In the genomic region with DNA sequence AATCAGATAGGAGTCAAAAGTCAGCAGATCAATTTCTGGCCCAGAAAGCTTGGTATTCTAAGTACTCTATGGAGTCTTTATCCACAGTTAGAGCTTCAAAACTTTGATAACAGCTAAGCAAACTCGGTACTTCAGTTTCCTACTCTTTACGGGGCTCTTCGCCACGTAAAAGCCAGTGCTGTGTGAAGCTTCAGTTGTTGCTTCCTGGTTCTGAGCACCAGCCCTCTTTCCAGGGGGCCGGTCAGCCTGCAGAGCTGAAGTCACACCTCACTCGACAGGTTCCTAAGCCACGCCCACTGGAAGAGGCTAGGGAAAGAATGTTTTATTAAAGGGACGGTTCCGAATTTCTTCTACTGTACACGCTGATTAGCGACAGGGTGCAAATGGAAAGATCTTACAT, we compare ENCODE assay signal across 9 mouse cellular contexts. TPM values are rescaled to one million over a fixed set of nuclear protein-coding genes. Genes with fewer than 3 reads are reported as not detected.
A peak's percentile ranks its signal among the peaks of the same experiment; 100 is the strongest.
DNase-seq lines count a peak whose midpoint lies in the region; ATAC-seq and TF ChIP-seq lines count a peak whose summit lies in the region.
"Had no signal": no experiment of that assay in that cellular context is flagged by ENCODE, and none has a peak within 500 bp of the region (broad histone marks: within the 10 kb centered on the region; RNA-seq: fewer than 3 reads in every experiment).

No protein-coding gene starts in this region.

- peaks cover 0 to 30% of the 10 kb centered on the region in 2 experiments; a peak in 3 of 4 replicates for H3K4me1 ChIP-seq in MEL (ENCODE audit: control insufficient read depth in 1 of 2, insufficient read depth in 2 of 2, low read length in 2 of 2)
- H3K4me1 ChIP-seq in limb, embryonic 13.5 days = no peaks in the 10 kb centered on the region
- H3K4me1 ChIP-seq: midbrain, embryonic 12.5 days had no signal

- ATAC-seq in common myeloid progenitor, adult 5-6 weeks (replicated peaks; ENCODE audit: low read depth, poor library complexity, severe bottlenecking) = peak; percentile 74
- ATAC-seq in limb, embryonic 13.5 days (ENCODE audit: low FRiP score, low read depth) = no peak; the same call in 1 of the 2 replicates

- WGBS in limb, embryonic 13.5 days = 6% methylated on average over 11 of the region's 11 CpGs

- H3K27ac ChIP-seq in MEL (ENCODE audit: control insufficient read depth, low read depth, low read length) = peak overlapping the region; percentile 72
- H3K27ac ChIP-seq in limb, embryonic 13.5 days = no peak overlapping the region
- H3K27ac ChIP-seq: midbrain, embryonic 12.5 days had no signal

- peaks cover 4% of the 10 kb centered on the region; the same call in 1 of the 2 replicates for H3K79me2 ChIP-seq in MEL (ENCODE audit: control insufficient read depth, insufficient read depth, low read length, poor library complexity)

- H3K4me3 ChIP-seq in MEL (ENCODE audit: control insufficient read depth in 1 of 2, insufficient read depth in 1 of 2, low read depth in 2 of 2, low read length in 2 of 2) = peak overlapping the region; percentile 65 to 88
- peak overlapping the region; percentile 32 for H3K4me3 ChIP-seq in limb, embryonic 13.5 days
- H3K4me3 ChIP-seq: midbrain, embryonic 12.5 days had no signal

- TF ChIP-seq POLR2A in MEL (IDR thresholded peaks at IDR 0.05; ENCODE audit: control insufficient read depth in 1 of 2, insufficient read depth in 1 of 2, low read depth in 1 of 2, low read length in 2 of 2, poor library complexity in 1 of 2) = peak in 1 of 2 experiments; percentile 54; a peak in 2 of 4 replicates

- peak overlapping the region; percentile 59 for H3K4me2 ChIP-seq in limb, embryonic 13.5 days (replicated peaks)
- H3K4me2 ChIP-seq: midbrain, embryonic 12.5 days had no signal

- peaks cover 0 to 31% of the 10 kb centered on the region in 2 experiments; a peak in 2 of 4 replicates for H3K36me3 ChIP-seq in MEL (ENCODE audit: control insufficient read depth in 1 of 2, insufficient read depth in 2 of 2, low read length in 2 of 2)
- H3K36me3 ChIP-seq in limb, embryonic 13.5 days = no peaks in the 10 kb centered on the region
- H3K36me3 ChIP-seq: midbrain, embryonic 12.5 days had no signal

- intact Hi-C loops in heart, postnatal 36 days (cut with DNase I) = no loop called here

- DNase-seq in MEL (ENCODE audit: low read depth, low spot score) = peak; percentile 91
- DNase-seq in heart, postnatal 36 days = peak; percentile 10 to 12
- peak; percentile 44 to 45 for DNase-seq in natural killer cell, adult 2 months (ENCODE audit: low spot score in 2 of 2)
- DNase-seq in urinary bladder, postnatal 25 days (ENCODE audit: low spot score) = peak; percentile 63
- no peak for DNase-seq in cerebellum, adult 9-11 months
- no peak for DNase-seq in gastrocnemius, postnatal 4 days (ENCODE audit: low spot score in 2 of 2)

- H3K9me3 ChIP-seq in MEL (replicated peaks; ENCODE audit: insufficient read depth, low read length) = no peaks in the 10 kb centered on the region
- no peaks in the 10 kb centered on the region for H3K9me3 ChIP-seq in limb, embryonic 13.5 days
- H3K9me3 ChIP-seq: midbrain, embryonic 12.5 days had no signal

- TF ChIP-seq RAD21 in MEL (IDR thresholded peaks at IDR 0.05; ENCODE audit: low read depth, low read length) = no peak

- TF ChIP-seq CTCF in MEL (IDR thresholded peaks at IDR 0.05 in 2 of 3, conservative IDR thresholded peaks at IDR 0.05 in 1 of 3; ENCODE audit: control insufficient read depth in 1 of 3, insufficient read depth in 1 of 3, low read depth in 2 of 3, low read length in 3 of 3, poor library complexity in 1 of 3, severe bottlenecking in 1 of 3) = no peak

- no peak for TF ChIP-seq EP300 in MEL (IDR thresholded peaks at IDR 0.05; ENCODE audit: low read depth in 1 of 2, low read length in 2 of 2)

- no peaks in the 10 kb centered on the region for H3K27me3 ChIP-seq in MEL (ENCODE audit: control insufficient read depth in 1 of 2, insufficient read depth in 2 of 2, low read length in 2 of 2)
- H3K27me3 ChIP-seq in limb, embryonic 13.5 days = no peaks in the 10 kb centered on the region
- H3K27me3 ChIP-seq: midbrain, embryonic 12.5 days had no signal

- H3K9ac ChIP-seq in MEL (ENCODE audit: control insufficient read depth, low read depth, low read length, poor library complexity, severe bottlenecking) = peak overlapping the region; percentile 57
- peak overlapping the region; percentile 48 for H3K9ac ChIP-seq in limb, embryonic 13.5 days
- H3K9ac ChIP-seq: midbrain, embryonic 12.5 days had no signal

TF ChIP-seq in MEL, 35 proteins besides CTCF, POLR2A, EP300 and RAD21 (continues in another document):
- TF ChIP-seq HCFC1 (IDR thresholded peaks at IDR 0.05; ENCODE audit: low read depth, low read length) (0 out of 2 replicates have a peak, but pooled peaks have one; percentile 30), MYC (IDR thresholded peaks at IDR 0.05; ENCODE audit: low read depth, low read length) (no peak), ETS1 (IDR thresholded peaks at IDR 0.05; ENCODE audit: low read depth, low read length) (peak; percentile 30; the same call in 1 of the 2 replicates), ZMIZ1 (IDR thresholded peaks at IDR 0.05; ENCODE audit: low read depth, low read length) (0 out of 2 replicates have a peak, but pooled peaks have one; percentile 58), USF2 (IDR thresholded peaks at IDR 0.05; ENCODE audit: borderline replicate concordance in 1 of 2, insufficient read depth in 1 of 2, low read depth in 1 of 2, low read length in 2 of 2) (no peak), SMC3 (IDR thresholded peaks at IDR 0.05; ENCODE audit: low read depth, low read length) (no peak), USF1 (IDR thresholded peaks at IDR 0.05; ENCODE audit: low read depth, low read length) (no peak), JUND (IDR thresholded peaks at IDR 0.05; ENCODE audit: low read depth, low read length) (no peak), BHLHE40 (IDR thresholded peaks at IDR 0.05; ENCODE audit: borderline replicate concordance, low read depth, low read length) (no peak), ZC3H11A (IDR thresholded peaks at IDR 0.05; ENCODE audit: low read depth, low read length) (no peak), GABPA (IDR thresholded peaks at IDR 0.05; ENCODE audit: low read depth, low read length) (no peak), RCOR1 (IDR thresholded peaks at IDR 0.05; ENCODE audit: low read depth, low read length) (no peak), ELF1 (IDR thresholded peaks at IDR 0.05; ENCODE audit: low read depth, low read length) (peak; percentile 80), NELFE (IDR thresholded peaks at IDR 0.05; ENCODE audit: low read depth, low read length) (peak; percentile 41; the same call in 1 of the 2 replicates), MXI1 (IDR thresholded peaks at IDR 0.05; ENCODE audit: low read depth, low read length) (no peak; the same call in 1 of the 2 replicates), MEF2A (IDR thresholded peaks at IDR 0.05; ENCODE audit: extremely low read depth, insufficient replicate concordance, low read depth, low read length, poor library complexity, severe bottlenecking) (no peak), ZKSCAN1 (IDR thresholded peaks at IDR 0.05; ENCODE audit: low read depth, low read length) (no peak), TCF12 (IDR thresholded peaks at IDR 0.05; ENCODE audit: low read depth, low read length) (no peak), UBTF (IDR thresholded peaks at IDR 0.05; ENCODE audit: borderline replicate concordance, insufficient read depth, low read depth, low read length) (no peak), NRF1 (IDR thresholded peaks at IDR 0.05; ENCODE audit: insufficient read depth, low read depth, low read length, poor library complexity, severe bottlenecking) (0 out of 2 replicates have a peak, but pooled peaks have one; percentile 6), TBP (IDR thresholded peaks at IDR 0.05; ENCODE audit: low read depth, low read length) (0 out of 2 replicates have a peak, but pooled peaks have one; percentile 14), ZNF384 (IDR thresholded peaks at IDR 0.05; ENCODE audit: low read depth, low read length) (no peak), GATA1 (IDR thresholded peaks at IDR 0.05; ENCODE audit: low read depth, low read length) (peak; percentile 43; the same call in 1 of the 2 replicates), KAT2A (conservative IDR thresholded peaks at IDR 0.05; ENCODE audit: low read depth, low read length) (no peak), SIN3A (IDR thresholded peaks at IDR 0.05; ENCODE audit: low read length) (no peak; the same call in 1 of the 2 replicates), MYB (IDR thresholded peaks at IDR 0.05; ENCODE audit: low read depth, low read length) (no peak), CHD1 (IDR thresholded peaks at IDR 0.05; ENCODE audit: low read depth, low read length) (no peak), MAFK (IDR thresholded peaks at IDR 0.05; ENCODE audit: borderline replicate concordance, low read depth, low read length) (no peak), CHD2 (IDR thresholded peaks at IDR 0.05; ENCODE audit: low read length) (no peak), MAX (IDR thresholded peaks at IDR 0.05; ENCODE audit: low read length) (0 out of 2 replicates have a peak, but pooled peaks have one; percentile 38), POLR2AphosphoS2 (IDR thresholded peaks at IDR 0.05; ENCODE audit: low read length) (no peak), TAL1 (IDR thresholded peaks at IDR 0.05; ENCODE audit: low read length) (no peak), E2F4 (IDR thresholded peaks at IDR 0.05; ENCODE audit: borderline replicate concordance, low read depth, low read length) (no peak), MAZ (IDR thresholded peaks at IDR 0.05; ENCODE audit: low read depth, low read length) (no peak)

RNA-seq across cellular contexts. Expression of gene Zdhhc23, which starts 36.6 kb away (rescaled TPM):
- 3.8 and 4.0 TPM in 2 replicates for total RNA-seq in MEL (2012; rRNA removed)
- polyA plus RNA-seq in MEL (2012; ENCODE audit: insufficient read depth in 1 of 2, insufficient read length in 2 of 2, low read depth in 1 of 2, low replicate concordance in 2 of 2, missing spikeins in 1 of 2) = 10 to 100 TPM in 1 of 2 experiments, 1 to 10 TPM in 1; 7.8 to 53.3 TPM
- 1.3 and 2.1 TPM in 2 replicates for total RNA-seq in common myeloid progenitor, adult 5-6 weeks (2017)
- under 1 TPM; 0.28 to 0.38 TPM for total RNA-seq in heart, postnatal 36 days (2021)
- 0.62 and 0.70 TPM in 2 replicates for polyA plus RNA-seq in limb, embryonic 13.5 days (2015; fragmentation: Nextera tagmentation; extraction: Ambion mirVana)
- total RNA-seq in gastrocnemius, postnatal 4 days (2021) = under 1 TPM; 0.08 to 0.20 TPM

RNA-seq across cellular contexts. Expression of gene Gramd1c, which starts 47.0 kb away (rescaled TPM):
- 1.5 TPM in 2 replicates for total RNA-seq in MEL (2012; rRNA removed)
- 1 to 10 TPM in 1 of 2 experiments, not detected in 1; 2.7 TPM for polyA plus RNA-seq in MEL (2012; ENCODE audit: insufficient read depth in 1 of 2, insufficient read length in 2 of 2, low read depth in 1 of 2, low replicate concordance in 2 of 2, missing spikeins in 1 of 2)
- total RNA-seq in common myeloid progenitor, adult 5-6 weeks (2017) = 5.1 and 7.1 TPM in 2 replicates
- total RNA-seq in heart, postnatal 36 days (2021) = under 1 TPM; 0.70 to 0.78 TPM
- 6.6 and 7.0 TPM in 2 replicates for polyA plus RNA-seq in limb, embryonic 13.5 days (2015; fragmentation: Nextera tagmentation; extraction: Ambion mirVana)
- 1 to 10 TPM; 1.9 to 2.6 TPM for total RNA-seq in gastrocnemius, postnatal 4 days (2021)

Comparison
In these comparisons a context has a peak if more than half of its experiments do, and no peak if none do; other contexts are left out.
1. DNase-seq: peak in MEL (single experiment), heart, postnatal 36 days (2 of 2), natural killer cell, adult 2 months (2 of 2) and urinary bladder, postnatal 25 days (single experiment); none in cerebellum, adult 9-11 months (single experiment) and gastrocnemius, postnatal 4 days (0 of 2).